Mouse (Mus musculus) lung, adult 2 months (tissue): ENCODE data around the gene Lama5.

Experiments used
- CTCF ChIP-seq: fragments of 200-500 bp; IDR thresholded peaks from 2 replicates; pipeline ENCODE4 v1.5.1; 2011; ENCODE audit warnings: mild to moderate bottlenecking, low read length, control low read depth; ENCODE audit not compliant: insufficient read depth
- POLR2A ChIP-seq: fragments of 200-500 bp; IDR thresholded peaks from 2 replicates; pipeline ENCODE4 v1.6.1; 2011; ENCODE audit warnings: low read depth, mild to moderate bottlenecking, control low read depth, low read length, borderline replicate concordance; ENCODE audit errors: extremely low read depth

DNA sequence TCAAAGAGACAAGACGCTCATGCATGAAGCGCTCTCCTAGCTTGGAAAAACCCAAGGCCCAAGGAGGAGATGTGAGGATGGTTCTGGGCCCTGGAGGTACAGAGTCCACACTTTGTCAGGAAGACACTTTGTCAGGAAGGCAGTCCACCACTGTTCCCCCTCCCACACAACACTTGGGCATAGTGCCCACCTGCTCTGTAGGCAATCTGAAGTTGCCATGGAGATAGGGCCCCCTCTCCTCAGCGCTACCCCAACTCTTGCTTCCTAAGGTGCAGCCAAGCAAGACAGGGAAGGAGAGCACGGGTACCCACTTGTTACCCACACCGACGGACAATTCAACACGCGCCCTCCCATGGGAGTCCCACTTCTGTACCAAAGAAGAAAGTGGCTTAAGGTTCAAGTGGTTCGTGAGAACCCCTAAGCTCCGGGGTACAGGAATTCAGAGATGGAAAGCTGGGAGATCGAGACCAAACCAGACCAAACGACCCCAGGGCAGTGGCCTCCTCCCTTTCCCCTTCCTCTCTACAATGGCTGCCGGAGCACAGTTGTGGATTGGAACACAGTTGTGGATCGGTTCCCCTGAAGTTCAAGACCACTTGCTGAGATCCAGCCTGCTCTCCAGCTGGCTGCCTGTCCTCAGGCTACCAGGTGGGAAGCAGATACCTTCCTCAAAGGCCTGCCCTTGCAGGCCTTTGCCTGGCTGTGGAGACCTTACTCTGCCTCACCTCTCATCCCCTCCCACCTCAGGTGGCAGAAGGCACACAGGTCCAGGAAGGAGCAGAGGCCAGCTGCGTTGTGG, 6.3 kb downstream of the Lama5 start:
- no peak for TF ChIP-seq POLR2A
- TF ChIP-seq CTCF = no peak
